Mouse (Mus musculus) activated CD4-positive, CD25-positive, alpha-beta regulatory T cell, adult 4 months (primary cell): ENCODE data around the gene Smok2b. TPM values are rescaled to one million over a fixed set of nuclear protein-coding genes. Genes with fewer than 3 reads are reported as not detected.

Experiments used
- ATAC-seq: one replicate; pipeline ENCODE4 v1.8.0; 2017
- polyA plus RNA-seq, 2 experiments: library from polyadenylated mRNA; unstranded; fragments of 100-300 nt; shearing (Covaris generic); gene quantifications; one replicate each; pipeline ENCODE4 v1.2.1; 2017

The Smok2b gene
- polyA plus RNA-seq, 2 experiments from 2014 or later, result 0.28 TPM; not detected in 1

GRCm38 (mm10) chr17:13240807-13241727 lies 11.0 kb downstream of the Smok2b start:
- peak; percentile 61 for ATAC-seq

GRCm38 (mm10) chr17:13254786-13255185 lies 24.7 kb downstream of the Smok2b start:
- ATAC-seq, result peak; percentile 40

Other genes with a start within 250 kb of the Smok2b start
- gene Wtap, start 236.1 kb upstream of the Smok2b start, polyA plus RNA-seq, result 100 to 1,000 TPM; 110 to 181 TPM
- 10 to 100 TPM; 62.4 to 64.0 TPM for gene Sod2, start 223.4 kb upstream of the Smok2b start, polyA plus RNA-seq
- not detected for gene Gpr31b, start 178.0 kb upstream of the Smok2b start, polyA plus RNA-seq
- not detected for gene Tcp10b, start 169.2 kb upstream of the Smok2b start, polyA plus RNA-seq
- not detected for gene Unc93a, start 98.4 kb upstream of the Smok2b start, polyA plus RNA-seq
- not detected for gene Smok2a, start 9.1 kb upstream of the Smok2b start, polyA plus RNA-seq
- not detected for gene Tcp10c, start 124.3 kb downstream of the Smok2b start, polyA plus RNA-seq